Mouse (Mus musculus) brown adipose tissue, adult 24 weeks (tissue): ENCODE measurements around the gene Olfr718-ps1. TPM values are rescaled to one million over a fixed set of nuclear protein-coding genes. Genes with fewer than 3 reads are reported as not detected.
"Not testable (repeated sequence)": the region's sequence is repeated elsewhere in the genome, so short reads cannot be mapped to it uniquely, and the experiment has no call there.

Source experiments
- H3K27ac ChIP-seq: fragments of 200-500 bp; replicated peaks from 2 replicates; pipeline ENCODE4 v1.5.1; 2012; ENCODE audit warnings: low read depth, mild to moderate bottlenecking, low read length
- H3K4me1 ChIP-seq: fragments of 200-500 bp; 2 replicates; pipeline ENCODE4 v1.6.1; 2012; ENCODE audit warnings: low read length, mixed read lengths; ENCODE audit not compliant: control insufficient read depth, insufficient read depth, insufficient read length
- H3K4me3 ChIP-seq: fragments of 200-500 bp; 2 replicates; pipeline ENCODE4 v1.5.1; 2012; ENCODE audit warnings: low read depth, mild to moderate bottlenecking, low read length, moderate library complexity; ENCODE audit not compliant: insufficient read depth
- polyA plus RNA-seq: library from polyadenylated mRNA; stranded (reverse); fragments of >200 nt; gene quantifications from 2 replicates; pipeline ENCODE4 v1.2.4, GENCODE M21; 2012; ENCODE audit not compliant: missing spikeins, insufficient read depth, insufficient read length

The Olfr718-ps1 gene
- polyA plus RNA-seq, 1 experiment = not detected

- Histone ChIP-seq H3K4me1 (no peaks in the 10 kb centered on the region), H3K27ac (no peak overlapping the region), H3K4me3 (no peak overlapping the region)
Observed at GRCm38 (mm10) chr5:143148661-143149060, 1.3 kb upstream of the Olfr718-ps1 start.

DNA sequence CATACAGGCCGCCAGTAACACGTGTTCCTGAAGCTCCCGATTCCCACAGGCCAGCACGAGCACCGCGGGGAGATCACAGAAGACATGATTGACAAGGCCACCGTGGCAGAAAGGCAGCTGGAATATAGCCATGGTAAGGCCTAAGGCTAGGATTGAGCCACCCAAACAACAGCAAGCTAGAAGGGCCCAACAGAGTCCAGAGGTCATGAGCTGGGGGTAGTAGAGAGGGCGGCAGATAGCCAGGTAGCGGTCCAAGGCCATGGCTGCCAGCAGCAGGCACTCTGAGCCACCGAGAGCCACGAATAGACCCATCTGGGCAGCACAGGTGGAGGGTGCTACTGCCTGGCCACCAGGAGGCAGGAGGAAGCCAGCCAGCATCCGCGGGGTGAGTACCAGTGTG is 9.8 kb downstream of the Olfr718-ps1 start:
- H3K27ac ChIP-seq = no peak overlapping the region
- no peak overlapping the region for H3K4me3 ChIP-seq
- no peaks in the 10 kb centered on the region; the same call in 1 of the 2 replicates for H3K4me1 ChIP-seq

- H3K4me1 ChIP-seq = no peaks in the 10 kb centered on the region
- no peak overlapping the region for H3K4me3 ChIP-seq
- H3K27ac ChIP-seq = no peak overlapping the region
Observed at GRCm38 (mm10) chr5:143135042-143135441, 12.3 kb downstream of the Olfr718-ps1 start.

DNA sequence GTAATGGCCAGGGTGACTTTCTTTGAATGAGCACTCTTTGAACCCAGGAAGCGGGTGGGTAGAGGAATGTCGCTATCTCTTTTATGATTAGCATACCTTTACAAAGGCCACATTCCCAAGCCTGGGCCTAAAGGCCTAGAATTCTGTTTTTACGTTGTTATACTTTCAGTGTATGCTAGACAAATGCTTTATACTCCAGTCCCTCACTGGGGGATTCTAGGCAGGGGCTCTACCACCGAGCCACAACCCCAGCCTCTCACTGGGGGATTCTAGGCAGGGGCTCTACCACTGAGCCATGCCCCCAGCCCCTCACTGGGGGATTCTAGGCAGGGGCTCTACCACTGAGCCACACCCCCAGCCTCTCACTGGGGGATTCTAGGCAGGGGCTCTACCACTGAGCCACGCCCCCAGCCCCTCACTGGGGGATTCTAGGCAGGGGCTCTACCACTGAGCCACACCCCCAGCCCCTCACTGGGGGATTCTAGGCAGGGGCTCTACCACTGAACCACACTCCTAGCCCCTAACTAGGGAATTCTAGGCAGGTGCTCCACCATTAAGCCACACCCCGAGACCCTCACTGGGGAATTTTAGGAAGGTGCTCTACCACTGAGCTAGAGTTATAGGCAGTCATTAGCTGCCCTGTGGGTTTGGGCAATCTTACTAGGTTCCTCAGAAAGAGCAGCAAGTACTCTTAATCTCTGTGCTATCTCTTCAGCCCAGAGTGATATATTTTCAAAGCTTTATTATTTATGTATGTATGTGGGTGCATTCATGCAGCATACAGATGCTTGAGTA is 13.0 kb downstream of the Olfr718-ps1 start:
- not testable (repeated sequence) for H3K4me3 ChIP-seq, H3K27ac ChIP-seq, H3K4me1 ChIP-seq

DNA sequence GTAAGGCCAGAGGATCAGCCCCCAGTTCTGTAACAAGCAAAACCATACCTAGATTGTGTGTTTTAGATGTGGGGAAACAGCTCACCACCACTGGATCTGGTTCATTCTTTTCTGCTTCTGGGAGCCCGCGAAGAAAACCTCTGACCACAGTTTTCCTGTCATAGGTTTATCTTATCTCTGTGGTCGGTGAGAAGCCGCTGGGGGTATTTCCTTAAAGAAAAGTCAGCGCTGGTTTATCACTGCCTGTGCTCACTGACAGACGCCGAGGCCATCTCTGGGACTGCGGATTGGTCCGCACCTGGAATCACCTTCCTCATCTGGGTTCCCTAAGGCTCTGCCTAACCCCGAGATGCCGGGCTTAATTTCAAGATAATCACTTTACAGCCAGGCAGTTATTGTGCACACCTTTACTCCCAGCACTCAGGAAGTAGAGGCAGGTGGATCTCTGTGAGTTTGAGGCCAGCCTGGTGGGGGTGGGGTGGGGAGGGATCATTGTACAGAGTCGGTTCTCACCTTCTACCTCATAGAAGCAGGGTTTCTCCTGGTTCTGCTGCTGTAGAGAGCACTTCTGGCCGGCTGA is 14.4 kb downstream of the Olfr718-ps1 start:
- no peaks in the 10 kb centered on the region for H3K4me1 ChIP-seq
- H3K27ac ChIP-seq = no peak overlapping the region
- no peak overlapping the region for H3K4me3 ChIP-seq

DNA sequence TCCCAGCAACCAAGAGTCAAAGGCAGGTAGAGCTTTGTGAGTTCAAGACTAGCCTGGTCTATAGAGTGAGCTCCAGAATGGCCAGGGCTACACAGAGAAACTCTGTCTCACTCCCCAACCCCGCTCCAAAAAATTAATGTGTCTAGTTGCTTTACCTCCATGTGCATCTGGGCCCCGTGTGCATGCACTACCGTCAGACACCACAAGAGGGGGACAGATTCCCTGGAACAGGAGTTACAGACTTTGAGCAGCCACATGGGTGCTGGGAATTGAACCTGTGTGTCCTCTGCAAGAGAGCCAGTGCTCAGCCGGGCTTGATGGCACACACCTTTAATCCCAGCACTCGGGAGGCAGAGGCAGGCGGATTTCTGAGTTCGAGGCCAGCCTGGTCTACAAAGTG is 17.0 kb downstream of the Olfr718-ps1 start:
- Histone ChIP-seq H3K27ac (no peak overlapping the region), H3K4me3 (no peak overlapping the region), H3K4me1 (no peaks in the 10 kb centered on the region)

GRCm38 (mm10) chr5:143129101-143129500 is 18.3 kb downstream of the Olfr718-ps1 start:
- H3K4me3 ChIP-seq = no peak overlapping the region
- no peaks in the 10 kb centered on the region for H3K4me1 ChIP-seq
- no peak overlapping the region for H3K27ac ChIP-seq

DNA sequence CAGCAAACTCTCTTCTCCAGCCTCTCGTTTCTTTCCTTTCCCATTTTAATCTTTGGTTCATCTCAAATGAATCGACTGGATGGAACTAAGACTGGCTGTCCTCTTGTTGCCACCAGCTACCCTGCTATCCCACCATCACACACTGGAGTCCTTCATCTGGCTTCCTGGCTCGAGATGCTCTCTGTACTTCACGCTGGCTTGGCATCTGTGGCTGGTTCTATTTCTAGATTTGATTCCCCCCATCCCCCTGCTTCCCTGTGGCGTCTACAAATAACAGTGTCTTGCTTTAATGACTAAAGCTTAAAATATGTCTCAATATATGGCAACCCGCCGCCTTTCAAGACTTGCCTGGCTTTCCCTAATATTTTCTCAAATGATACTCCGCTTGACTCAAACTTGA is 19.5 kb downstream of the Olfr718-ps1 start:
- no peaks in the 10 kb centered on the region for H3K4me1 ChIP-seq
- no peak overlapping the region for H3K27ac ChIP-seq
- no peak overlapping the region for H3K4me3 ChIP-seq

DNA sequence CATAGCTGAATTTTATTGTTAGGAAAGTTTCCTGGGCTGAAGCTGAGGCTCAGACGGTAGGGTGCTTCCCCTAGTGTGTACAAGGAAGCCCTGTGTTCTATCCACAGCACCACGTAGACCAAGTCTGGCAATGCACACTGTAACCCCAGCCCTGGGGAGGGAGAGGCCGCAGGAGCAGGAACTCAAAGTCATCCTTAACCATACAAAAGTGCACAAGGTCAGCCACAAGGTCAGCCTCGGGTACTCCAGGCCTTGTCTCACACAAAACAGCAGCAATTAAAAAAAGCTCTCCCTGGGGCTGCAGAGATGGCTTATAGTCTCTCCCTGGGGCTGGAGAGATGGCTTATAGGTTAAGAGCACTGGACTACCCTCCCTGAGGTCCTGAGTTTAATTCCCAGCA is 20.5 kb downstream of the Olfr718-ps1 start:
- H3K4me1 ChIP-seq = no peaks in the 10 kb centered on the region
- no peak overlapping the region for H3K4me3 ChIP-seq
- H3K27ac ChIP-seq = no peak overlapping the region

DNA sequence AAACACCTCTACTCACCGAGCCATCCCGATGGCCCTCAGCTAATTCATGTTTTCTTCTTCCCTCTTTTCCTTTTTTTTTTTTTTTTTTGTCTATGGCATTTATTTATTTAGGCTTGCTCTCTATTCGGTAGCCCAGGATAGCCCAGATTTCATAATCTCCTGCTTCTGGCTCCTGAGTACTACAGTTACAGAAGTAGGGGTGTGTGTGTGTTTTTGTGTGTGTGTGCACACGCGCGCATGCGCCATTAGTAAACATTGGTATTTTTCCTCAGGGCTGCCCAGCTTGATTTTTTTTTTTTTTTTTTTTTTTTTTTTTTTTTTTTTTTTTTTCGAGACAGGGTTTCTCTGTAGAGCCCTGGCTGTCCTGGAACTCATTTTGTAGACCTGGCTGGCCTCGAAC is 21.3 kb downstream of the Olfr718-ps1 start:
- Histone ChIP-seq H3K4me3 (no peak overlapping the region), H3K4me1 (no peaks in the 10 kb centered on the region), H3K27ac (no peak overlapping the region)

GRCm38 (mm10) chr5:143125601-143126000 is 21.8 kb downstream of the Olfr718-ps1 start:
- Histone ChIP-seq H3K4me1 (no peaks in the 10 kb centered on the region), H3K4me3 (no peak overlapping the region), H3K27ac (no peak overlapping the region)

GRCm38 (mm10) chr5:143124805-143125378 is 22.5 kb downstream of the Olfr718-ps1 start:
- no peak overlapping the region for H3K4me3 ChIP-seq
- H3K4me1 ChIP-seq = no peaks in the 10 kb centered on the region

DNA sequence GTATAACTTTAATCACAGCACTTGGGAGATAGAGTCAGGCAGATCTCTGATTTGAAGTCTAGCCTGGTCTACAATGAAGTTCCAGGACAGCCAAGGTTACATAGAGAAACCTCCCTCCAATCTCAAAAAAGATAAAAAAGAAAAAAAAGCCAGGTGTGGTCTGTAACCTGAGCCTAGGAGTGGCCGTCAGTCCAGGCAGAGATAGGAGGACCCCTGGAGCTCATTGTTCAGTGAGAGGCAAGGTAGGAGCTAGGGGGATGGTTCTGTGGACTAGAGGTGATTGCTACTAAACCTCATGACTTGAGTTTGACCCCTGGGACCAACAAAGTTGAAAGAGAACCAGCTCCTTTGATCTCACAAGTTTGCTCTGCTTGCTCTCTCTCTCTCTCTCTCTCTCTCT is 24.7 kb downstream of the Olfr718-ps1 start:
- Histone ChIP-seq H3K4me1 (no peaks in the 10 kb centered on the region), H3K4me3 (no peak overlapping the region), H3K27ac (no peak overlapping the region)

More at GRCm38 (mm10) chr5:143124805-143125378, 22.5 kb downstream of the Olfr718-ps1 start:
- no peak overlapping the region for H3K27ac ChIP-seq

DNA sequence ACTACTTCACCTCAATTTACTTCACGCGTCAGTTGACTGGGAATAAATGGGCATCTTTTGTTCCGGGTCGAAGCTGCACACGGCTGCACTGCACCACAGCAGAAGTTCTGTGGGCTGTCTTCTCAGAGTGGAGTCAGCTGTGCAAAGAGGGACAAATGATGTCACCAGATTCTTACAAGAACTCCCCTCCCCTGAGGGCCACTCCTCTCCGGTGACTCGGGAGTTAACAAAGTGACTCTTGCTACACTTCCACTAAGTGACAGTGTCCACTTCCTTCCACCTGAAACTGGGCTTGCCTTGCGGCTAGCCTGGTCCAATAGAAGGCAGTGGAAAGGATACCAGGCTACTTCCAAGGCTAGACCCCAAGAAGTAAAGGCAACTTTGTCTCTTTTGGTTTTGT is 25.3 kb downstream of the Olfr718-ps1 start:
- Histone ChIP-seq H3K4me3 (no peak overlapping the region), H3K4me1 (no peaks in the 10 kb centered on the region), H3K27ac (no peak overlapping the region)

- peak within 1 kb of the TSS; percentile 88 for H3K27ac ChIP-seq
- 0 out of 2 replicates have a peak, but pooled peaks cover 5% of the 10 kb centered on the region for H3K4me1 ChIP-seq
- peak within 1 kb of the TSS; percentile 95 for H3K4me3 ChIP-seq
Observed at GRCm38 (mm10) chr5:143112281-143113246, 34.8 kb downstream of the Olfr718-ps1 start, which contains the start of gene Rnf216. Gene Rnf216 (minus strand): TSS chr5:143112994.
